Mouse (Mus musculus) CH12.LX (cell line): ENCODE measurements around the gene Slc6a12.

ENCODE experiments used
- CTCF ChIP-seq, 2 experiments: IDR thresholded peaks in 1 of 2; conservative IDR thresholded peaks in 1 of 2; 2 replicates each; pipeline ENCODE4 v1.5.1; 2011 to 2012; ENCODE audit warnings: low read depth in 2 of 2, low read length in 2 of 2, improper control_type of control experiment in 1 of 2, inconsistent platforms in 1 of 2, mild to moderate bottlenecking in 1 of 2, moderate library complexity in 1 of 2
- JUN ChIP-seq: IDR thresholded peaks from 2 replicates; pipeline ENCODE4 v1.6.1; 2011; ENCODE audit warnings: low read depth, mild to moderate bottlenecking, low read length, improper control_type of control experiment, moderate library complexity; ENCODE audit not compliant: insufficient read depth
- POLR2A ChIP-seq: IDR thresholded peaks from 2 replicates; pipeline ENCODE4 v1.6.1; 2011; ENCODE audit warnings: low read depth, mild to moderate bottlenecking, improper control_type of control experiment, low read length

- TF ChIP-seq POLR2A (no peak), CTCF (conservative IDR thresholded peaks at IDR 0.05 in 1 of 2, IDR thresholded peaks at IDR 0.05 in 1 of 2; ENCODE audit: low read depth in 2 of 2, low read length in 2 of 2) (no peak), JUN (no peak)
Observed at GRCm38 (mm10) chr6:121382071-121382470, 39.2 kb downstream of the Slc6a12 start.
